9 mouse cellular contexts compared by ENCODE assay signal in genomic region chr9:120570334-120570725, GRCm38 (mm10). TPM values are rescaled to one million over a fixed set of nuclear protein-coding genes. Genes with fewer than 3 reads are reported as not detected.
DNase-seq lines count a peak whose midpoint lies in the region; ATAC-seq lines count a peak whose summit lies in the region.
"Had no signal": no experiment of that assay in that cellular context is flagged by ENCODE, and none has a peak within 500 bp of the region (broad histone marks: within the 10 kb centered on the region; RNA-seq: fewer than 3 reads in every experiment).

No protein-coding gene starts in this region.

- DNase-seq in embryo, embryonic 9.5 days (ENCODE audit: extremely low spot score) = no peak
- DNase-seq in frontal cortex, adult 2 months (ENCODE audit: extremely low spot score in 1 of 2, low spot score in 1 of 2) = no peak
- DNase-seq in left cerebral cortex, postnatal 25 days (ENCODE audit: low spot score in 2 of 2) = no peak
- DNase-seq: right cerebral cortex, postnatal 25 days had no signal

- 0 out of 2 replicates have a peak overlapping the region, but pooled peaks have one; percentile 10 for H3K9ac ChIP-seq in forebrain, embryonic 13.5 days
- peak overlapping the region; percentile 97; the same call in 1 of the 2 replicates for H3K9ac ChIP-seq in liver, embryonic 12.5 days

- peaks cover 32% of the 10 kb centered on the region for H3K36me3 ChIP-seq in megakaryocyte, embryonic 14.5 days (replicated peaks; ENCODE audit: low read length)
- H3K36me3 ChIP-seq in forebrain, embryonic 13.5 days (ENCODE audit: poor library complexity, severe bottlenecking) = peaks cover 31% of the 10 kb centered on the region
- H3K36me3 ChIP-seq in liver, embryonic 12.5 days = peaks cover 39% of the 10 kb centered on the region

- H3K4me2 ChIP-seq in forebrain, embryonic 13.5 days = peak overlapping the region; percentile 91
- H3K4me2 ChIP-seq in liver, embryonic 12.5 days = peak overlapping the region; percentile 90

- WGBS in forebrain, embryonic 13.5 days = 56% methylated on average over 2 of the region's 2 CpGs
- WGBS in liver, embryonic 12.5 days (ENCODE audit: insufficient replicate concordance) = 50% methylated on average over 2 of the region's 2 CpGs

- H3K9me3 ChIP-seq in megakaryocyte, embryonic 14.5 days = no peaks in the 10 kb centered on the region
- H3K9me3 ChIP-seq in forebrain, embryonic 13.5 days (replicated peaks) = no peaks in the 10 kb centered on the region
- 0 out of 2 replicates have a peak, but pooled peaks cover 3% of the 10 kb centered on the region for H3K9me3 ChIP-seq in liver, embryonic 12.5 days (replicated peaks)

- H3K27me3 ChIP-seq in megakaryocyte, embryonic 14.5 days (replicated peaks) = peaks cover 2% of the 10 kb centered on the region
- no peaks in the 10 kb centered on the region for H3K27me3 ChIP-seq in forebrain, embryonic 13.5 days
- no peaks in the 10 kb centered on the region for H3K27me3 ChIP-seq in liver, embryonic 12.5 days (replicated peaks)

- intact Hi-C loops in left cerebral cortex, postnatal 25 days (cut with DNase I) = loop anchor here (5.0 to 10.0 kb wide), 2 partner anchors 128 to 804 kb away; no protein-coding TSS in a partner anchor

- H3K4me3 ChIP-seq in megakaryocyte, embryonic 14.5 days (replicated peaks) = peak overlapping the region; percentile 96
- H3K4me3 ChIP-seq in forebrain, embryonic 13.5 days = peak overlapping the region; percentile 90
- H3K4me3 ChIP-seq in liver, embryonic 12.5 days = peak overlapping the region; percentile 87

- peaks cover 76% of the 10 kb centered on the region for H3K4me1 ChIP-seq in megakaryocyte, embryonic 14.5 days
- H3K4me1 ChIP-seq in forebrain, embryonic 13.5 days = peaks cover 23% of the 10 kb centered on the region
- H3K4me1 ChIP-seq in liver, embryonic 12.5 days = peaks cover 83% of the 10 kb centered on the region

- ATAC-seq in megakaryocyte, adult 5-6 weeks (ENCODE audit: poor library complexity, severe bottlenecking) = no peak
- no peak for ATAC-seq in forebrain, embryonic 13.5 days
- ATAC-seq in liver, embryonic 12.5 days = no peak

- H3K27ac ChIP-seq in forebrain, embryonic 13.5 days = no peak overlapping the region
- peak overlapping the region; percentile 85 for H3K27ac ChIP-seq in liver, embryonic 12.5 days

RNA-seq across cellular contexts. Expression of gene Rpl14, which starts 0.9 kb away (rescaled TPM):
- 714 and 1,504 TPM in 2 replicates for polyA plus RNA-seq in megakaryocyte, embryonic 14.5 days (2012; ENCODE audit: insufficient read depth, low replicate concordance)
- total RNA-seq in megakaryocyte, adult 5-6 weeks (2015) = 936 and 951 TPM in 2 replicates
- total RNA-seq in megakaryocyte, adult 5-6 weeks (2017) = 1,220 and 1,324 TPM in 2 replicates
- 544 and 592 TPM in 2 replicates for polyA plus RNA-seq in forebrain, embryonic 13.5 days (2015; fragmentation: Nextera tagmentation; extraction: Ambion mirVana)
- 722 and 731 TPM in 2 replicates for polyA plus RNA-seq in liver, embryonic 12.5 days (2016; fragmentation: Nextera tagmentation; extraction: Ambion mirVana)
- polyA plus RNA-seq in frontal cortex, adult 2 months (2012; rRNA removed) = 303 and 382 TPM in 2 replicates
- 100 to 1,000 TPM; 244 to 268 TPM for total RNA-seq in left cerebral cortex, postnatal 25 days (2021)

RNA-seq across cellular contexts. Expression of gene Entpd3, which starts 30.7 kb away (rescaled TPM):
- not detected in 2 replicates for polyA plus RNA-seq in megakaryocyte, embryonic 14.5 days (2012; ENCODE audit: insufficient read depth, low replicate concordance)
- total RNA-seq in megakaryocyte, adult 5-6 weeks (2015) = 0.11 and 0.21 TPM in 2 replicates
- total RNA-seq in megakaryocyte, adult 5-6 weeks (2017) = 0.04 TPM in 1 of 2 replicates, not detected in the other
- polyA plus RNA-seq in forebrain, embryonic 13.5 days (2015; fragmentation: Nextera tagmentation; extraction: Ambion mirVana) = 0.30 and 0.49 TPM in 2 replicates
- polyA plus RNA-seq in liver, embryonic 12.5 days (2016; fragmentation: Nextera tagmentation; extraction: Ambion mirVana) = 0.05 TPM in 1 of 2 replicates, not detected in the other
- 5.7 and 6.0 TPM in 2 replicates for polyA plus RNA-seq in frontal cortex, adult 2 months (2012; rRNA removed)
- total RNA-seq in left cerebral cortex, postnatal 25 days (2021) = 1 to 10 TPM; 4.5 to 8.5 TPM
- total RNA-seq: hematopoietic stem cell, adult 5-6 weeks had no signal
